Mouse (Mus musculus) kidney, adult 2 months (tissue): Measurements from ENCODE around the gene Hacd1.

Source experiments
- CTCF ChIP-seq: fragments of 200-500 bp; conservative IDR thresholded peaks from 2 replicates; pipeline ENCODE4 v1.5.1; 2011; ENCODE audit warnings: low read depth, mild to moderate bottlenecking, control low read depth, low read length, moderate library complexity, mixed read lengths; ENCODE audit not compliant: insufficient read depth, insufficient read length
- POLR2A ChIP-seq: fragments of 200-500 bp; IDR thresholded peaks from one replicate; pipeline ENCODE4 v1.6.1; 2011; ENCODE audit warnings: low read depth, low read length, control low read depth

DNA sequence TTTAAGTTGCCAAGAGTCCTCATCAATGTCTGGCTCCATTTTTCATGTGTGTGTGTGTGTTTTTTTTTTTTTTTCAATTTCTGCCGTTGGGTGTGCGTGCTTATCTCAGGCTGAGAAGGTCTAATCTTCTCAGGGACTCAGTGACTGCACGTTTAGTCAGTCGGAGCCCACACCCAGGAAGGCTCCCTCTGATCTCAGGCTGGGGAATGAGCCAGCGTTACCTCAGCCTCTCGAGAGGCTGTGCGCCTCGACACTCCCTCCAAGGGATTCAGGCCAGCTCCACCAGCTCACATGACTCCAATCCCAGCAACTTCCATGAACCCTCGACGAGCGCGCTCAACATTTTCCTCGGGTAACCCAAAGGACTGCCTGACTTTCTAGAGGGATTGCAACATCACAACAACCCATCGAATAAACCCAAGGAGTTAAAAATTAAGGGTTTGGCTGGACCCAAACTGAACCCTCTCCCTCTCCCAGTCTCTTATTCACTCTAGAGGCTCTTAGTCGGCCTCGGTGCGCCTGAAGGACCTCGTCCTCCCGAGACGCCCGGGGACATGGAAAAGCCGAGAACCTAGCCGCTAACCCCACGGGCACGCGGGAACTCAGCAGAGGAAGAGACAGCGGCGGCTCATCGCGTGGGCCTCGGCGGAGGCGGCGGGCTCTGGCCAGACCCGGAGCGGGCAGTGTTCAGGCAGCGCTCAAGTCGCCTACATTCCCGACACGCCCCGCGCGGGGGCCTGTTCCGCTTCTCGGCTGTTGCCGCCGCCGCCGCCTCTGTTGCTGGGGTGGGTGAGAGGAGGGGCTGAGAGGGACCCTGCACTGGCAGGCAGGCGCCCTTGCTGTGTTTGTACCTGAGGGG lies 17.7 kb upstream of the Hacd1 start, which contains the start of gene Stam:
- TF ChIP-seq CTCF (no peak), POLR2A (peak; percentile 35)
